Mouse (Mus musculus) lung, adult 2 months (tissue): ENCODE measurements around the gene Kifc3. TPM values are rescaled to one million over a fixed set of nuclear protein-coding genes. Genes with fewer than 3 reads are reported as not detected.

Experiments used
- DNase-seq: peaks from one replicate; pipeline ENCODE4 v3.0.0; 2022
- H3K4me1 ChIP-seq: fragments of 200-500 bp; 2 replicates; pipeline ENCODE4 v1.6.1; 2011; ENCODE audit warnings: low read length; ENCODE audit not compliant: control insufficient read depth, insufficient read depth
- H3K4me3 ChIP-seq: fragments of 200-500 bp; replicated peaks from 2 replicates; pipeline ENCODE3; 2011; ENCODE audit warnings: low read depth, mild to moderate bottlenecking, control low read depth, low read length; ENCODE audit errors: extremely low read depth
- CTCF ChIP-seq: fragments of 200-500 bp; IDR thresholded peaks from 2 replicates; pipeline ENCODE4 v1.5.1; 2011; ENCODE audit warnings: mild to moderate bottlenecking, low read length, control low read depth; ENCODE audit not compliant: insufficient read depth
- POLR2A ChIP-seq: fragments of 200-500 bp; IDR thresholded peaks from 2 replicates; pipeline ENCODE4 v1.6.1; 2011; ENCODE audit warnings: low read depth, mild to moderate bottlenecking, control low read depth, low read length, borderline replicate concordance; ENCODE audit errors: extremely low read depth
- WGBS: fragments of 180-500 bp; shearing (Covaris S2); methylation state at CpG from one replicate; pipeline ENCODE4 v1.1.7; 2018; 5-methylcytosine and 5-hydroxymethylcytosine counted together
- polyA plus RNA-seq: library from polyadenylated mRNA; depleted of rRNA; stranded (reverse); fragments of >200 nt; gene quantifications from 2 replicates; pipeline ENCODE4 v1.2.3, GENCODE M21; 2012

Gene Kifc3
- polyA plus RNA-seq, 1 experiment = 93.2 TPM

- TF ChIP-seq CTCF (no peak), POLR2A (no peak)
- WGBS = 19% methylated on average over 1 of the region's 1 CpGs
- Histone ChIP-seq H3K4me1 (peaks cover 29% of the 10 kb centered on the region), H3K4me3 (no peak overlapping the region)
- DNase-seq = no peak
Observed at GRCm38 (mm10) chr8:95139051-95139365, 63.6 kb downstream of the Kifc3 start.

GRCm38 (mm10) chr8:95138341-95139050 is 64.1 kb downstream of the Kifc3 start:
- WGBS = 44% methylated on average over 6 of the region's 6 CpGs
- H3K4me1 ChIP-seq = peaks cover 29% of the 10 kb centered on the region
- no peak overlapping the region for H3K4me3 ChIP-seq
- DNase-seq = no peak
- TF ChIP-seq CTCF (no peak), POLR2A (no peak)

GRCm38 (mm10) chr8:95137641-95138098 is 64.9 kb downstream of the Kifc3 start:
- WGBS = 30% methylated on average over 28 of the region's 28 CpGs
- no peak for TF ChIP-seq POLR2A
- Histone ChIP-seq H3K4me3 (peak overlapping the region; percentile 21), H3K4me1 (peaks cover 22% of the 10 kb centered on the region)
- DNase-seq = peak; percentile 68

- WGBS = 70% methylated on average over 12 of the region's 12 CpGs
- TF ChIP-seq CTCF = no peak
- no peak for TF ChIP-seq POLR2A
- Histone ChIP-seq H3K4me1 (peaks cover 20% of the 10 kb centered on the region), H3K4me3 (peak overlapping the region; percentile 21)
- DNase-seq = no peak
Observed at GRCm38 (mm10) chr8:95137201-95137600, 65.4 kb downstream of the Kifc3 start.

DNA sequence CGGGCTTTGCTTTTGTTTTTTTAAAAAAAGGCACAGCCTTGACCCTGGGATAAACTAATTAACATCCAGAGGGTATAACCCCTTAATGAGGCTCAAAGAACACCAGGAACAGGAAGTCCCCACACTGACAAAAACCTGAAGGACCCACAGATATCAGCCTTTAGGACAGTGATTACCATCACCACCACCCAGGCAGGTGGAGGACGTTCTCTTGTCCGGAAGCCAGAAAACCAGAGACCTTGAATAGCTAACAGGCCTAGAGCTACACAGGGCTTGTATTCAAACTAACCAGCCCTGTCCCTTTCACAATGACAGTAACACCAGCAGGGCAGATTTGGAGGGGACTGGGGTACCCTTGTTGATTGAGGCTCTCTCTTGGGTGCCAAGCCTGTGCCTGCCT is 66.4 kb downstream of the Kifc3 start:
- WGBS = 82% methylated on average over 3 of the region's 3 CpGs
- Histone ChIP-seq H3K4me3 (no peak overlapping the region), H3K4me1 (peaks cover 21% of the 10 kb centered on the region)
- no peak for DNase-seq
- TF ChIP-seq CTCF (no peak), POLR2A (no peak)

DNA sequence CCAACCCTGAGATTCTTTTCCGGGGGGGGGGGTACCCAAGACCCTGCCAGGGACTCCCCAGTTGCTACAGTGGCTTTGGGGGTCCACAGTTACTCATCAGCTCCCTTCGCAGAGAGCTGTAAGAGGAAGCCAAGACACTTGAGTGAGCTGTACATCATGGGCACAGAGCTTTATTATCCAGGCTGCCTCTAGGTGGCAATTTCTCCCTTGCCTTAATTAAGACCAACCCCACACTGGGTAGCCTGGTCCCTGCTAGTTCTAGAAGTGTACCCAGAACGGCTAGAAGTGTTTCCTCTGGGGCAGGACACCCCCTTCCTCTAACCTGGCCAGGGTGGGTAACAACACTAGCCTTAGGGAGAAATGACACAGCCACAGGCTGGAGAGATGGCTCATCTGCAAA is 67.4 kb downstream of the Kifc3 start:
- 57% methylated on average over 3 of the region's 3 CpGs for WGBS
- TF ChIP-seq CTCF (no peak), POLR2A (no peak)
- Histone ChIP-seq H3K4me1 (peaks cover 15% of the 10 kb centered on the region), H3K4me3 (no peak overlapping the region)
- no peak for DNase-seq

DNA sequence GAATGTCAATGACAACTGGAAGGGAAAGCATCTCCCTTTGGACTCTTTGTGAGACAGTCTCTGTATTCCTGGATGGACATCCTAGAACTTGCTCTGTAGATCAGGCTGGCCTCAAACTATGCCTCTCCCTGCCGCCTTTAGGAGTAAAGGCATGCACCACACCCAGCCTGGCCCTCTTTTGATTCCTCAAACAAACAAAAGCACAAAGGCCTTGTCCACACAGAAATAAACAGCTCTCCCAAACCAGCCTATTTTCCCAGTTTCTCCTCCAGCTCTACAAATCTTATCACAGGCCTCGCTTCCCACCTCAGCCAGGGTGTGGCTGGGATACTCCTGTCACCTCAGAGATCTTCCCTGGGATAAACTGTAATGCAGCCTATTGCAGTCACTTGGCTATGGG is 68.4 kb downstream of the Kifc3 start:
- no peak for DNase-seq
- TF ChIP-seq CTCF (no peak), POLR2A (no peak)
- WGBS = 43% methylated on average over 2 of the region's 2 CpGs
- Histone ChIP-seq H3K4me3 (no peak overlapping the region), H3K4me1 (peaks cover 11% of the 10 kb centered on the region)

GRCm38 (mm10) chr8:95131983-95132382 is 70.6 kb downstream of the Kifc3 start:
- 61% methylated on average over 5 of the region's 5 CpGs for WGBS
- DNase-seq = no peak
- Histone ChIP-seq H3K4me3 (no peak overlapping the region), H3K4me1 (peaks cover 6% of the 10 kb centered on the region)
- TF ChIP-seq CTCF (no peak), POLR2A (no peak)

DNA sequence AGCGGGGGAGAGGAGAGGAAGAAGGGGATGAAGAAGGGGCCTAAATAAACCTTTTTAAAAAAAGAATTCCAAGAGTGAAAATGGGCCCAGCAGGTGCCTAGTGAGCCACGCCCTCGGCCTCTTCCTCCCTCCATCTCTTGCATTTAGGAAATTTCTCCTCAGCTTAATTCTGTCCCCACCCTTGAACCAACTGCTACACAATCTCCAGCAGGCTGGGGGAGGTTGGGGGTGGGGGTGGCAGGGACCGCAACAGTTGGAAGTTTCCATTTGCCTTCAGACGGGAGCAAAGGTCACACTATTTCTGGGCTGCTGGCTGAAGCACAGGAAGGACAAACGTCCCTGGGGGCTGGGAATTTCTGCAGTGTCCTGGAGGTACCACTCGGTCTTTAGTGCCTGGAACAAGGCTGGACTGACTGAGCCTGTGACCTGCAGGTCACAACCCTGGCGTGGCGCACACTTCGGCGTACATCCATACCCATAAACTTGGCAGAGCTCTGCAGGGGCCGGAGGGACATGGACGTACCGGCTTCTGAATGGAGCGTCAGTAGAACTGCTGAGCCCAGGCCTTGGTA is 71.6 kb downstream of the Kifc3 start:
- H3K4me3 ChIP-seq = no peak overlapping the region
- DNase-seq = no peak
- peaks cover 6% of the 10 kb centered on the region for H3K4me1 ChIP-seq
- WGBS = 63% methylated on average over 15 of the region's 15 CpGs
- TF ChIP-seq CTCF (no peak), POLR2A (no peak)

- Histone ChIP-seq H3K4me3 (no peak overlapping the region), H3K4me1 (peaks cover 6% of the 10 kb centered on the region)
- no peak for DNase-seq
- TF ChIP-seq CTCF (no peak), POLR2A (no peak)
- 89% methylated on average over 11 of the region's 11 CpGs for WGBS
Observed at GRCm38 (mm10) chr8:95128750-95129260, 73.8 kb downstream of the Kifc3 start.

DNA sequence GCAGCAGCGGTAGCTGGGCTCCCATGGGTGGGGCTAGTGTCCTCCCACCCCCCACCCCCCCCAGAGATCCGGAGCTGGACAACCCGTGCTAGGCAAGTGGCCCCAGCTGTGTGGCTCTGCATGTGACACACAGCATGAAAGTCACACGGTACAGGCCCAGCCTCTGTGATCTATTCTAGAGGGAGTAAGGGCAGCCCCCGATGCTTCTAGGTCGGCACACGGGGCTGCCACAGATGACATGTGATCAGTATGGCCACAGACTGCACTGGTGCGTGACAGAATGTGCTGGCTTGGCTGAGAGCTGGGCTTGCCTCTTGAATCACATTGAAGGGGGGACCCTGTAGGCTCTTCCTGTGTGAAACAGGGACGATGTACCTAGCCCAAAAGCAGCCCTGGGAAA is 75.0 kb downstream of the Kifc3 start:
- no peak for DNase-seq
- TF ChIP-seq POLR2A = no peak
- no peak for TF ChIP-seq CTCF
- H3K4me1 ChIP-seq = peaks cover 6% of the 10 kb centered on the region
- 74% methylated on average over 9 of the region's 9 CpGs for WGBS
- H3K4me3 ChIP-seq = no peak overlapping the region
